Mouse (Mus musculus): ENCODE data around the gene Vmn1r43. TPM values are rescaled to one million over a fixed set of nuclear protein-coding genes. Genes with fewer than 3 reads are reported as not detected.
"Not testable (repeated sequence)": the region's sequence is repeated elsewhere in the genome, so short reads cannot be mapped to it uniquely, and the experiment has no call there.

Vmn1r43 gene
- polyA plus RNA-seq (2015; fragmentation: Nextera tagmentation; extraction: Ambion mirVana) = 0.01 TPM in 1 of 2 replicates, not detected in the other

DNA sequence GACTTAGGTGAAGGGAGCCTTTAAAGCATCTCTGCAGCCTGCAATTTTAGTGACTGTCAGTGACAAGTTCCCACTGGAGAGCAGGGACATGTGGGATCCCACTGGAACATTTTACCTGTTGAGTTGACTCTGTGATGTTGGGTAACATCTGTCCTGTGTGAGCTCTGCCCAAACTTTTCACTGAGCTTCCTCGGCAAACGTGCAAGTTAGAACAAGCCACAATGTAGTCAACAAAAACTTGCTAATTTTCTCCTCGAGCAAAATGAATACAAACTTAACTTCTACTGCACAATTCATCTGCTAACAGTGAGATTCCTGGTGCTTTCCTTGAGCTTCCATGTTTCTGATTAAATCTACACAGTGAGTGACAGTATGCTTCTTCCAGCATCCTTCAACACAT lies at the start of gene Vmn1r43, which contains the start of gene Vmn1r42:
Gene Vmn1r43, minus strand, starts transcription at position 101 of the 400 bp plus-strand sequence.
Gene Vmn1r42, minus strand, starts transcription at position 101 of the 400 bp plus-strand sequence.
- H3K4me1 ChIP-seq (replicated peaks); H3K4me2 ChIP-seq; H3K9me3 ChIP-seq (replicated peaks); H3K27ac ChIP-seq; H3K9ac ChIP-seq; ATAC-seq (replicated peaks; ENCODE audit: insufficient number of reproducible peaks, insufficient read depth, low FRiP score, low read depth); H3K27me3 ChIP-seq; H3K4me3 ChIP-seq; H3K36me3 ChIP-seq: not testable (repeated sequence)
- 74% methylated on average over 3 of the region's 3 CpGs for WGBS

DNA sequence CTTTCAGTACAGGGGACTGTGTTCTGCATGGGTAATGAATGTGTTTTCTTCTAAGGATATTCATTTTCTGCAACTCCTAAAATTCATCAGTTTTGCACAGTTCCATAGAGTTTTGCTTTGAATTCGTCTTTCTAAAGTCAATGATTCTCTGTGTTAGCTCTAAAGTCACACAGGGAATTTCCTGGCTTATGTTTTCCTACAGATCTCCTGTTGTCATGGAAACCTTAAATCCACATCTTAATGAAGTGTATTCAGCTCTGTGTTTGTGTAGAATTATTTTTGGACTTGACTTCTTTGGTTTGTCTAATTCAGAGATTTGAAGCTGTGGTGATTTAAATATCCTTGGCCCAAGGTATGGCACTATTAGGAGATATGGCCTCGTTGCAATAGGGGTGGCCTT lies 7.6 kb upstream of the Vmn1r43 start:
- no peak overlapping the region for H3K27ac ChIP-seq
- ATAC-seq (replicated peaks; ENCODE audit: insufficient number of reproducible peaks, insufficient read depth, low FRiP score, low read depth) = no peak
- H3K9ac ChIP-seq = no peak overlapping the region
- H3K4me3 ChIP-seq = no peak overlapping the region
- no peaks in the 10 kb centered on the region for H3K9me3 ChIP-seq (replicated peaks)
- H3K27me3 ChIP-seq = no peaks in the 10 kb centered on the region
- no peaks in the 10 kb centered on the region for H3K4me1 ChIP-seq (replicated peaks)
- no peaks in the 10 kb centered on the region for H3K36me3 ChIP-seq
- no peak overlapping the region for H3K4me2 ChIP-seq
- WGBS = 40% methylated on average over 2 of the region's 2 CpGs

DNA sequence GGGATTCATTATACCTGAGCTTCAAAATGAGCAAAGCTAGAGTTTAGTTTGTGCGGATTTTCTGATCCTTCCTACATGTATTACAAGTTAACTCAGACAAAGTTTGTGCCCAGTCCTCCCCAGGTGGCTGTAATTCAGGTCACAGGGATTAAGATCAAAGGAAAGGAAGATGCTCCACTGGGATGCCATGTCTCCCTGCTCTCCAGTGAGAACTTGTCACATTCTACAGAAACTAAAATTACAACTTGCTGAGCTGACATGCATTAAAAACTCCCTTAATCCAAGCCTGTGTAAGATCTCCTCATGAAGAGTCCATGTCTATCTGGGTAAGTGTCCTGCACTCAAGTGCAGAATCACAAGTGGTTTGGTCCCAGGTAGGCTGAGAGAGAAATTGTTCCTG lies 7.1 kb upstream of the Vmn1r43 start, which contains the start of gene Vmn1r44:
Gene Vmn1r44, plus strand, starts transcription at position 301 of the 400 bp plus-strand sequence.
- H3K27me3 ChIP-seq = no peaks in the 10 kb centered on the region
- WGBS = 67% methylated on average over 1 of the region's 1 CpGs
- H3K4me1 ChIP-seq (replicated peaks) = no peaks in the 10 kb centered on the region

DNA sequence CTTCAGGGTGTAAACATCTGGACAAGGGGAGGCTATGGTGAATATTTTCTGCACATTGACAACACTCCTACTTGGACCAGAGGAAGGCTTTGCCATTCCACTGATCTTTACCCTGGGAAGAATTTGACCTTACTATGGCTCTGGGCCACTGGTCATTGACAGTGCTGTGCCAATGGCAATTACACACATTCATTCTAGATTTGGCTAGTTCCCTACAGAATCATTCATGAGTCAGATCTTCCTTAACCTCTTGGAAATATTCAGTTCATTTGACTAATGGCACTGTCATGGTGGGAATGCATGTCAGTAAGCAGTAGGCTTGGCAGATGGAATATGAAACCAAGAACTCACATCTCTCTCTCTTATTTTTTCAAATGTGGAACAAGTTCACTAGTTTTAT lies 4.7 kb upstream of the Vmn1r43 start:
- Histone ChIP-seq H3K4me3 (no peak overlapping the region), H3K27me3 (no peaks in the 10 kb centered on the region), H3K9me3 (replicated peaks) (no peaks in the 10 kb centered on the region), H3K4me2 (no peak overlapping the region), H3K9ac (no peak overlapping the region), H3K27ac (no peak overlapping the region), H3K36me3 (no peaks in the 10 kb centered on the region), H3K4me1 (replicated peaks) (no peaks in the 10 kb centered on the region)
- ATAC-seq (replicated peaks; ENCODE audit: insufficient number of reproducible peaks, insufficient read depth, low FRiP score, low read depth) = no peak

More for the DNA sequence above, 7.1 kb upstream of the Vmn1r43 start, which contains the start of gene Vmn1r44:
- Histone ChIP-seq H3K4me2 (no peak within 1 kb of the TSS), H3K4me3 (no peak within 1 kb of the TSS), H3K36me3 (no peaks in the 10 kb centered on the region), H3K9me3 (replicated peaks) (no peaks in the 10 kb centered on the region), H3K27ac (no peak within 1 kb of the TSS), H3K9ac (no peak within 1 kb of the TSS)
- ATAC-seq (replicated peaks; ENCODE audit: insufficient number of reproducible peaks, insufficient read depth, low FRiP score, low read depth) = no peak

DNA sequence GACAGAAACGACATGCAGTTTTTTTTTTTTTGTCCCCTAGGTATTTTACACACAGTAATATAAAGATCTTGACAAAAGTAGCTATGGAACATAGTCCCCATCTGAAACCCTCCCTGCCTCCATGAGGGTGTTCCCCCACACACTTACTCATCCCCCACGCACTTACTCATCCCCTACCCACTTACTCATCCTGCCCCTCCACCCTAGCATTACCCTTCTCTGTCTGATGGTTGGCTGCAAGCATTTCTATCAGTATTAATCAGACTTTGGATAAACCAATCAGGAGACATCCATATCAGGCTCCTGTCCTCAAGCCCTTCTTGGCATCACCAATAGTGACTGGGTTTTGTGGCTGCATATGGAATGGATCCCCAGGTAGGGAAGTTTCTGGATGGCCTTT lies 750 bp upstream of the Vmn1r43 start:
- H3K27ac ChIP-seq = no peak overlapping the region
- no peak overlapping the region for H3K9ac ChIP-seq
- H3K36me3 ChIP-seq = no peaks in the 10 kb centered on the region
- no peaks in the 10 kb centered on the region for H3K4me1 ChIP-seq (replicated peaks)
- ATAC-seq (replicated peaks; ENCODE audit: insufficient number of reproducible peaks, insufficient read depth, low FRiP score, low read depth) = no peak
- H3K4me2 ChIP-seq = no peak overlapping the region
- no peaks in the 10 kb centered on the region; the same call in 1 of the 2 replicates for H3K9me3 ChIP-seq (replicated peaks)
- H3K4me3 ChIP-seq = no peak overlapping the region
- H3K27me3 ChIP-seq = no peaks in the 10 kb centered on the region
- 69% methylated on average over 2 of the region's 2 CpGs for WGBS

DNA sequence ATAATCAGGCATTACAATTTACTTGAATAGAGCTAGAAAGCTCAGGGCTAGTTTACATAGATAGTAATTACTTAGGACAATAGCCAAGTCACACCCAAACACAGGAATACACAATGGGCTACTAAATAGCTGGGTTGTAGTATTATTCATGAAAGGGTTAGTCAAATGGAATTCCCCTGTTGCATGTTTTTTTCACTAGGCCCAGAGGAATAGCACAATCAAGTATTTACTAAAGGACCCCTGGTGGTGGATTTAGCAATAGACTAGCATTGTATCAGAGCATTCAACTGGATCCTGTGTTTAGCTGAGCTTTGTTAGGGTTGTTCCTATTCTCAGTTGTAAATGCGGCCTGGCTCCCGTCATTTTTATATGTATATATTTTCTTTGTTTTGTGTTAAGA lies 8.2 kb downstream of the Vmn1r43 start:
- WGBS = 87% methylated on average over 2 of the region's 2 CpGs
- Histone ChIP-seq H3K4me2 (no peak overlapping the region), H3K9me3 (replicated peaks) (peaks cover 3% of the 10 kb centered on the region; the same call in 1 of the 2 replicates), H3K4me1 (replicated peaks) (no peaks in the 10 kb centered on the region), H3K27me3 (no peaks in the 10 kb centered on the region), H3K4me3 (no peak overlapping the region), H3K36me3 (no peaks in the 10 kb centered on the region), H3K9ac (no peak overlapping the region), H3K27ac (no peak overlapping the region)
- ATAC-seq (replicated peaks; ENCODE audit: insufficient number of reproducible peaks, insufficient read depth, low FRiP score, low read depth) = no peak

DNA sequence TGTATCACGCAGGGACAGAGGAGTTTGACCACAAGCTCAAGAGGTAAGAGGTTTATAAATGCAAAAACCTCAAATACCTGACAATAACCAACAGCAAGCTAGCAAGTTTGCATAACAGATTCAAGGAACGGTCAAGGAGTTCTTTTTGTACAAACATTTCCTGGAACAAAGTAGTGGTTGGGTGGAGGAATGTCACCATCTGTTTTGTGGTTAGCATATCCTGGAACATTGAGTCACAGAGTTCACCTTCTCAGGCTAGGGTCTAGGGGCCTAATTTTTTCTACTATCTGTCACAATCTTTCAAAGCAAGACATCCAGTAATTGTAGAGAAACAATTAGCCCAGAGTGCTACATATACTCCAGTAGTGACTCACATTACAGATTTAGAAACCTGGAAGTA lies 8.9 kb downstream of the Vmn1r43 start:
- Histone ChIP-seq H3K4me2 (no peak overlapping the region), H3K27ac (no peak overlapping the region), H3K27me3 (no peaks in the 10 kb centered on the region), H3K9me3 (replicated peaks) (0 out of 2 replicates have a peak, but pooled peaks cover 3% of the 10 kb centered on the region), H3K4me1 (replicated peaks) (no peaks in the 10 kb centered on the region), H3K9ac (no peak overlapping the region), H3K4me3 (no peak overlapping the region), H3K36me3 (no peaks in the 10 kb centered on the region)
- no peak for ATAC-seq (replicated peaks; ENCODE audit: insufficient number of reproducible peaks, insufficient read depth, low FRiP score, low read depth)
- 75% methylated on average over 2 of the region's 2 CpGs for WGBS

DNA sequence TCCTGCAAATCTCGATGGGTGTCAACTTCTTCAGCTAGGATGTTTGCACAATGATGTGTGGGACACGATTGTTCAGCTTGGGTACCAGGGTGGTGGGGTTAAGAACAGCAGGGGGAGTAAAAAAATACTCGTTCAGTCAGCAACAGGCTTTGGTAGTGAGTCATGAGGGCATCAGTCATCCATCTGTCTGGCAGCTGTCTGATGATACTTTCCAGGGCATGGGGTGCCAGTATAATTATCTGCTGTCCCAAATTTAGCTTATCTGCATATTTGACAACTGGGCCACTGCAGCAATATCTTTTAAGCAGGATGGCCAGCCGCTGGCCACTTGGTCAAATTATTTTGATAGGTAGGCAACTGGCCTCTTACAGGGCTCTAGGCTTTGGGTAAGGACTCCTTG lies 12.4 kb downstream of the Vmn1r43 start:
- H3K36me3 ChIP-seq = no peaks in the 10 kb centered on the region
- 58% methylated on average over 4 of the region's 4 CpGs for WGBS
- no peak overlapping the region for H3K4me3 ChIP-seq
- ATAC-seq (replicated peaks; ENCODE audit: insufficient number of reproducible peaks, insufficient read depth, low FRiP score, low read depth) = no peak
- no peak overlapping the region for H3K4me2 ChIP-seq
- no peaks in the 10 kb centered on the region for H3K27me3 ChIP-seq
- H3K9ac ChIP-seq = no peak overlapping the region
- peaks cover 6% of the 10 kb centered on the region; the same call in 1 of the 2 replicates for H3K9me3 ChIP-seq (replicated peaks)
- H3K4me1 ChIP-seq (replicated peaks) = no peaks in the 10 kb centered on the region
- H3K27ac ChIP-seq = no peak overlapping the region

DNA sequence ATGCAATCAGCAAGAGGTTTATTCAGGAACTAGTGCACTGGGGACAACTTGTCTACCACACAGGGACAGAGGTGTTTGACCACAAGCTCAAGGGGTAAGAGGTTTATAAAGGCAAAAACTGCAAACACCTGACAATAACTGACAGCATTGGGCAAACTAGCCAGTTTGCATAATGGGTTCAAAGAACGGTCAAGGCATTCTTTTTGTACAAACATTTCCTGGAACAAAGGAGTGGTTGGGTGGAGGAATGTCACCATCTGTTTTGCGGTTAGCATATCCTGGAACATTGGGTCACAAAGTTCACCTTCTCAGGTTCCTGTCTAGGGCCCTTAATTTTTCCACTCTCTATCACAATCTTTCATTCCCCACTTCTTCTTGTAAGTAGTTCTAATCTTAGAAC lies 16.4 kb downstream of the Vmn1r43 start:
- H3K4me1 ChIP-seq (replicated peaks) = no peaks in the 10 kb centered on the region
- no peak overlapping the region for H3K4me3 ChIP-seq
- 79% methylated on average over 2 of the region's 2 CpGs for WGBS
- ATAC-seq (replicated peaks; ENCODE audit: insufficient number of reproducible peaks, insufficient read depth, low FRiP score, low read depth) = no peak
- H3K27me3 ChIP-seq = no peaks in the 10 kb centered on the region
- no peak overlapping the region for H3K9ac ChIP-seq
- H3K27ac ChIP-seq = no peak overlapping the region
- H3K4me2 ChIP-seq = no peak overlapping the region
- H3K9me3 ChIP-seq (replicated peaks) = peaks cover 3% of the 10 kb centered on the region; the same call in 1 of the 2 replicates
- H3K36me3 ChIP-seq = no peaks in the 10 kb centered on the region

DNA sequence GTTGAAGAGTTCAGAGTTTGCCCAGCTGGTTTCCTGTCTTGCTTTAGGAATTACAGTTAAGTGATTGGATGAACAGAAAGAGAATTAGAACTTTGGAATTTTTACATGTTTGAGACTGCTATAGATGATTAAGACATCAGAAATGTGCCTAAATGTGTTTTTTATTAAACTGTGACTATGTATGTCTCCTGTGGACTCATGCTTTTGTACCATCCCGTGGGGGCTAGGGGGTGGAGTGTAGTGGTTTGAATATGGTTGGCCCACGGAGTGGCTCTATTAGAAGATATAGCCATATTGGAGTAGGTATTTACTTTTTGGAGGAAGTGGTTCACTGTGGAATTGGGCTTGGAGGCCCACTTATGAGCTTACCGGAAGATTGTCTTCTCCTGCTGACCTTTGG lies 18.7 kb downstream of the Vmn1r43 start:
- ATAC-seq (replicated peaks; ENCODE audit: insufficient number of reproducible peaks, insufficient read depth, low FRiP score, low read depth) = no peak
- 67% methylated on average over 3 of the region's 3 CpGs for WGBS
- H3K4me3 ChIP-seq = no peak overlapping the region
- no peak overlapping the region for H3K27ac ChIP-seq
- peaks cover 3% of the 10 kb centered on the region; the same call in 1 of the 2 replicates for H3K9me3 ChIP-seq (replicated peaks)
- H3K36me3 ChIP-seq = no peaks in the 10 kb centered on the region
- no peaks in the 10 kb centered on the region for H3K27me3 ChIP-seq
- no peaks in the 10 kb centered on the region for H3K4me1 ChIP-seq (replicated peaks)
- no peak overlapping the region for H3K9ac ChIP-seq
- no peak overlapping the region for H3K4me2 ChIP-seq

All from heart, embryonic 15.5 days (tissue).